Mouse (Mus musculus) CD8-positive naive resting alpha-beta T cell, adult 2 months (primary cell): Measurements from ENCODE around the gene Ctcf.

Experiments
- DNase-seq, 2 experiments: peaks; one replicate each; pipeline ENCODE4 v3.0.0; 2022; ENCODE audit warnings: low read depth in 2 of 2, low spot score in 2 of 2

Gene Ctcf

DNA sequence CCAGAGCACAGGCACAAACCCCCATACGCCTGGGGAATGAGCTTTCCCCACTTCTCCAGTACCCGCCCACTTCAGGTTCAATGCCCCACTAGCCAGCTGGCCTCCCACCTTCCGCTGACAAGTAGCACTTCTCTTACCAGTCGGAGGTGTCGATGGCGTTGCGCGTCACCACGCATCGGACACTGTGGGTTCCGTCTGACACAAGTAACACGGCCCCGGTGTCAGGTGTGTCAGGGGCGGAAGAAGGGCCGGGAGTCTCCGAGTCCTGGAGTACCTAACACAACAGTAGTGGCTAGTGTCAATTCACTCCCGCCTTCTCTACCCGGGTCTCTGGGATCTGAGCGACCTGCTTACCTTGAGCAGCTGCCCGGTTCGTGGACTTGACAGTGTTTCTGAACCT, 64.2 kb downstream of the Ctcf start:
- DNase-seq, result no peak

DNA sequence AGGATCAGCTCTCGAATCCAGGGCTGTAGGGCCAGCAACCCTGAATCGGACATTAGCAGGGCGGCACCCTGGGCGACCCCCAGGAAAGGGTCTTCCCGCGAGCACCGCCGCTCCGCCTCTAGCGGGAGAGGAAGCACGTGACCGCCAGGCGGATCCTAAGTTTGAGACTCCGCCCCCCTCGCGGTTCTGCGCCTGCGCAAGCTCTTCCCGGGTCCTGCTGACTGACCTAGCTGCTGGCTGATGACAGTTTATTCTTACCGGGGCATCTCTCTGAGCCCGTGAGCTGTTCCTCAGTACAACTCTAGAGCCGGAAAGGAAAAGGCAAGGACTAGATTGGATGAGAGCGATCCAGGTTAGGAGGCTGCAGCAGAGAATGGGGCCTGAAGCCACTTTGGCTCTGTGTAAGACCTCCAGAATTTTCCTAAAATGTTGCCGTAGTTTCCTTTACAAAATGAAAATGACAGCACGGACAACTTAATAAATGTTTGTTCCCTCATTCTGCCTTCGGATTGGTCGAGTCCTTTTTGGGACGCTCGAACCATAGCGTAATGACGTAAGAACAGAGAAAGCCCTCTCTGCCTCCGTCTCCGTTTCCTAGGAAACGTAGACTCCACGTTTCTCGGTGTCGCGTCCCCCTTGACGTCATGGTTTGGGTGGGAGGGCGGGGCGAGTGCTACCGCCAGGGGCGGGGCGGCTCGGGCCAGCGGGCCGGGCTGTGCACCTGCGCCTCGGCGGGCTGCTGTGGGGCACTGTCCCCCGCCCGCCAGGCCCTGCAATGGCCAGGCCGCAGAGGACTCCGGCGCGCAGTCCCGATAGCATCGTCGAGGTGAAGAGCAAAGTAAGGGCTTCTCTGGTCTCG, 64.8 kb downstream of the Ctcf start, which contains the start of the genes Acd and Pard6a:
Acd (minus strand) TSS at position 137 of the 859 bp plus-strand sequence.
Pard6a (plus strand) TSS at position 183 of the 859 bp plus-strand sequence.
- DNase-seq, result peak; percentile 88 to 94

GRCm38 (mm10) chr8:105702001-105702401, 65.6 kb downstream of the Ctcf start:
- DNase-seq, result no peak

DNA sequence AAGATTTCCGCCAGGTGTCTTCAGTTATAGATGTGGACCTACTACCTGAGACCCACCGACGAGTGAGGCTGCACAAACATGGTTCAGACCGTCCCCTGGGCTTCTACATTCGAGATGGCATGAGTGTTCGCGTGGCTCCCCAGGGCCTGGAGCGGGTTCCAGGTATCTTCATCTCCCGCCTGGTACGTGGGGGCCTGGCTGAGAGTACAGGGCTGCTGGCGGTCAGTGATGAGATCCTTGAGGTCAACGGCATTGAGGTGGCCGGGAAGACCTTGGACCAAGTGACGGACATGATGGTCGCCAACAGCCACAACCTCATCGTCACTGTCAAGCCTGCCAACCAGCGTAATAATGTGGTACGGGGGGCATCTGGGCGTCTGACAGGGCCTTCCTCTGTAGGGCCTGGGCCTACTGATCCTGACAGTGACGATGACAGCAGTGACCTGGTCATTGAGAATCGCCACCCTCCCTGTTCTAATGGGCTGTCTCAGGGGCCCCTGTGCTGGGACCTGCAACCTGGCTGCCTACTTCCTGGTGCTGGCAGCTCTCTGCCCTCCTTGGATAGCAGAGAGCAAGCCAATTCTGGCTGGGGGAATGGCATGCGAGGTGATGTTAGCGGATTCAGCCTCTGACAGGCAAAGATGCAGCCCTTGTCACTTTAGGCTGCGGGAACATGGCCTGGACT, 66.5 kb downstream of the Ctcf start:
- DNase-seq, result no peak

DNA sequence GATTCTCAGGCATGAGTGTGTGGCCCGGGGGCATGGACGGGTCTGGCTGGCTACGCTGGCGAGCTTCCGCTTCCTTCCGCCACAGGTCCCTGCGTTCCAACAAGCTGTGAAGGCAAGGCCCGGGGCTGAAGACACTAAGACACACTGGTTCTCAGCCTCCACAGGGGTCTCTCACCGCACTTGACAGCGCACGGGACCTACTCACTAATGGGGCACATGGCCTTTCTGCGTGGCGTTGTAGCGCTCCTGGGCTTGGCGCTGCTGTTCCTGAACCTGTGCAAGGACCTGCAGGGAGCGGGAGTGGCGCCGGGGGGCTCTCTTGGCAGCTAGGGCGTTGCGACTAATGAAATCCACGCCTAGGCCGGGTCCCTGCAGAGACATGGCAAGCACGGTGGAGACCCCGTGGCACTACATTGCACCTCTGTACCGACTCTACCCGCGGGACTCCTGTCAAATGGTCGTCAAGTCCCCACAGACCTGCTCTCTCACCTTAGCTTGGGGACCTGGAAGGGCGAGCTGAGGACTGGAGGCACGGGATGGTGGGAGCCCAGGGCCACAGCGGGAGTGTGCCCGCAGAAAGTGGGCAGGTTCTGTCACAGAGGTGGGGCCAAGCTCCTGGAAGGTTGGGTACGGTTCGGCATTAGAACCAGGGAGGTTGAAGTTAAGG, 67.9 kb downstream of the Ctcf start:
- no peak for DNase-seq

GRCm38 (mm10) chr8:105704955-105705354, 68.6 kb downstream of the Ctcf start:
- DNase-seq, result no peak

GRCm38 (mm10) chr8:105706426-105706825, 70.1 kb downstream of the Ctcf start:
- no peak for DNase-seq

GRCm38 (mm10) chr8:105707498-105708403, 71.4 kb downstream of the Ctcf start, which contains the start of the genes 4933405L10Rik and Enkd1:
TSS of gene 4933405L10Rik (plus strand) at chr8:105707655.
TSS of gene Enkd1 (minus strand) at chr8:105708210.
- peak; percentile 61 to 84 for DNase-seq

GRCm38 (mm10) chr8:105708675-105709074, 72.3 kb downstream of the Ctcf start:
- no peak for DNase-seq

GRCm38 (mm10) chr8:105709317-105709716, 72.9 kb downstream of the Ctcf start:
- DNase-seq, result no peak

DNA sequence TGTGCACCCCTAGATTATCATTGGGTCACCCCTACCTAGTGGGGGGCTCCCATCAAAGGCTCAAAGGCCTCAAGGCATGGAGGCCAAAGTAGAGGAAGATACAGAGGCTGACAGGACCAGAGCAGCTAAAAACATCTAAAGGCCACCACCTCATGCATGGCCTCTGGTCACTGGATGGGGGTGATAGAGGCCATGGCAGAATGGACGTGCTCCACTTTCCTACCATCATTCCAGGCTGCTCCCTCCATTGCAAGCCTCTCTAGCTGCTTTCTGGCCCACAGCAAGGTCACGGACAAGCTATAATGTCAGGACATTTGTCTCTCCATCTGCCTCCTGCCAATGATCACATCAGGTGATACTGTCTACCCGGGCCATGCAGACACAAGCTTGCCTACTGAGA, 75.9 kb downstream of the Ctcf start:
- DNase-seq, result no peak

GRCm38 (mm10) chr8:105714139-105714538, 77.8 kb downstream of the Ctcf start:
- DNase-seq, result peak; percentile 91 to 92

DNA sequence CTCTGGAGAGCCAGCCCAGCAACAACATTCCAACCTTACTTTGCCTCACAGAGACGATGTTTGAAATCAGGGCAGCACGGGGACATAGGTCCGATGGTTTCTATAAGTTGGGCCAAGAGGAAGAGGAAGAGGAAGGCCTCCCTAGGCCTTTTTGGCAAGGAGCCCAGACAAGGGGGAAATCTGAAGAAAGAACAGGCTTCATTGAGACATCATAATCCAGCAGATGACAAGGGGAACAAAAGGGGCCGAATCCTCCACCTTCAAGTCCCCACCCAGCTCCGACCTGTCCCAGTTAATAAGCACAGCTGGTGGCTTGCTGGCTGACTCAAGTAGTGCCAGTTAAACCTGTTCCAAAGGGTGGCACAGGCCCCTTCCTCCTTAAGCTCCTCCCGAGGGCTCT, 78.7 kb downstream of the Ctcf start:
- no peak for DNase-seq

- DNase-seq, result no peak
Observed at GRCm38 (mm10) chr8:105716302-105716945, 80.1 kb downstream of the Ctcf start.

DNA sequence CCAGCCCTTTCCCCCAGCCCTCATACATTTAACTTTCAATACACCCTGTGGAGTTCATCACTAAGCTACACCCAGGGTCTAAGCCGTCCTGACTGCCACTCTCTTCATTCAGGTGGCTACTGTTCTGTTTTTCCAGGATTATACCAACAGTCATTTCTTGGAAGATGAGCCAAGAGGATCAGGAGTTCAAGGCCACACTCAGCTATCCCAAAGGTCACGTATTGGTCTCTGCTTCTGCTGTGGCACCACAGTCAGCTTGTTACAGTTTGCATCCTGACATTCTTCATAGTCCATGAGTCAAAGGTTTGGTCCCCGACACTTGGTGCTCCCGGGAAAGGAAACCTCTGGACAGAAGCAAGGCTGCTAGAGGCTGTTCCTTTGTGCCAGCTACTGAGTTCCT, 83.3 kb downstream of the Ctcf start:
- DNase-seq, result no peak

DNA sequence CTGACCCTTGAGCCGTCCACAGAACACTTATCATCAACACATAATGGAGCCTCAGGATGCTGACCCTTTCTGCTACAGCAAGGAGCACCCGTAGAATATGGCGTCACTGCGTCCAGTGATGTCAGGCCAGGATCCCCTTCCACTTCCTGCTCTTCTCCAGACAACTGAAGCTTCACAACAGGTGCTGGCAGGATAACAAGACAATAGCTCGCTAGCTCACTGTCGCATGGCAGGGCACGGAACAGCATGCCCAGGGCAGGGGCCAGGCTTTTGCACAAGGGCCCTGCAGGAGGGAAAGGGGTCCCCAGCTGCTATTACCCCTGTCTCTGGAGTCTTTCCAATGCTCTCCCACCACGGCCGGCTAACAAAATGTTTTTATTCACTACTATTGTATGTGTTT, 86.5 kb downstream of the Ctcf start:
- DNase-seq, result no peak

GRCm38 (mm10) chr8:105725726-105726125, 89.4 kb downstream of the Ctcf start:
- DNase-seq, result no peak

DNA sequence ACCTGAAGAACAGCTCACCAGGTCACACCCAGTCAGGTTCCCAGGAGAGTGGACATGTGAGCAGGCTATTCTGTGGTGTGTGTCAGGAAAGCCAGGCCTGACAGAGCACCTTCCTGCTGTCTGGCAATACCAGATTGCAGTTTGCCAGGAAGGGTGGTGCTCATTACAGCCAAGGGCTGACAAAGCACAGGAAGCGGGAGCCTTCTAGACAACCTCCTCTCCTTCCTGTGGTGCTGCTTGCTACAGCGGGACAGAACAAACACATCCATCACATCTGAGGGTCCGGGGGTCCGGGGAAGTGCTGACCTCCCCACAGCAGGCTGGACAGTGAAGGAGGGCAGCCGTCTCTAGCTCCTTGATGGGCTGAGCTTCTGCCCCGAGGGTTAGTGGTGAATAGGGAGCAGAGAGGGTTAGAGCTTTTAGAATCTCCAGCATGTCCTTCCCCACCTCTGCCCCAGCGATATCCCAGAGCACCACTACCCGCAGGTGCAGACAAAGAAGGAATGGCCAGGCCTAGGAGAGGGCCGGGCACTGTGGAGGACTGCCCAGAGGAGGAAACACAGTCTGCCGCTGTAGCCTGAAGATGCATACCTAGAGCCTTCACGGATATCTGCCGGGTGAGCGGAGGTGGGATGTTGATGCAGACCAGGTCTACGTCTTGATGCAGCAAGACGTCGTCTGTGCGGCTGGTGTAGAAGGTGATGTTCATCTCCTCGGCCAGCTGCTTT, 91.2 kb downstream of the Ctcf start:
- DNase-seq, result peak; percentile 39 to 42

GRCm38 (mm10) chr8:105732186-105732585, 95.8 kb downstream of the Ctcf start:
- no peak for DNase-seq
